Mouse (Mus musculus): ENCODE measurements around the gene Exog.

The Exog gene

DNA sequence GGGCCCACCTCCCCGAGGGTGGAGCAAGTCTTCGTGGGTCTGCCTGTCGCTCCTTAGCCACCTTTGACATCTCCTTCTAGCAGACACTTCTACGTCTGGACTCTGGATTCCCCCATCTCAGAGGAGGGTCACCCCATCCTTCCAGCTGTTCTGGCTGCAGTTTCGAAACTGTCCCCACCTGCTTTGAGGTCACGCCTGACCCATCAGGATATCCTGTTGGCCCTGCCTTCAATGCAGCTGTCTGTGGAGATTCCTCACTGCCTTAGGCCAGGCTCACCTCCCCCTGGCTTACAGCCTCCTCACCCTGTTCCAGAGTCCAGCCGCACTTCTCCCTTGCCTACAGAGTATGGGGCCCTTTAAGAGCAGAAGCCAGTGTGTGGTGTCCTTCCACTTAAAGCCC, 54.1 kb downstream of the Exog start:
- in situ Hi-C loops (cut with MboI; ENCODE audit: low sequenced_read_pairs) = no loop called here

DNA sequence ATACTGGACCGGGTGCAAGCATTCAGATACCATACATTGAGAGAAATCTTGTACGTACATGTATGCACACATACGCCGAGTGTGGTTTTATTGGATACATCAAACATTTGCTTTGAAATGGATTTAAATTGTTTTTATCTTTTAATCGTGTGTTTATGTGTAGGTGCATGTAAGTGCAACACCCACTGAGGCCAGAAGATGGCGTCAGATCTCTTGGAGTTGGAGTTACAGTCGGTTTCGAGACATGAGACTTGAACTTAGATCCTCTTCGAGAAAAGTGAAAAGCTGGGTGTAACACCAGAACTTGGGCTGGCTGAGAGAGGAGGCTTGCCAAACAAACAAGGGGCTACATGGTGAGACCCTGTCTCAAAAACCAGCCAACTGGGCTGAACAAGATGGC, 58.9 kb downstream of the Exog start:
- in situ Hi-C loops (cut with MboI; ENCODE audit: low sequenced_read_pairs) = no loop called here

DNA sequence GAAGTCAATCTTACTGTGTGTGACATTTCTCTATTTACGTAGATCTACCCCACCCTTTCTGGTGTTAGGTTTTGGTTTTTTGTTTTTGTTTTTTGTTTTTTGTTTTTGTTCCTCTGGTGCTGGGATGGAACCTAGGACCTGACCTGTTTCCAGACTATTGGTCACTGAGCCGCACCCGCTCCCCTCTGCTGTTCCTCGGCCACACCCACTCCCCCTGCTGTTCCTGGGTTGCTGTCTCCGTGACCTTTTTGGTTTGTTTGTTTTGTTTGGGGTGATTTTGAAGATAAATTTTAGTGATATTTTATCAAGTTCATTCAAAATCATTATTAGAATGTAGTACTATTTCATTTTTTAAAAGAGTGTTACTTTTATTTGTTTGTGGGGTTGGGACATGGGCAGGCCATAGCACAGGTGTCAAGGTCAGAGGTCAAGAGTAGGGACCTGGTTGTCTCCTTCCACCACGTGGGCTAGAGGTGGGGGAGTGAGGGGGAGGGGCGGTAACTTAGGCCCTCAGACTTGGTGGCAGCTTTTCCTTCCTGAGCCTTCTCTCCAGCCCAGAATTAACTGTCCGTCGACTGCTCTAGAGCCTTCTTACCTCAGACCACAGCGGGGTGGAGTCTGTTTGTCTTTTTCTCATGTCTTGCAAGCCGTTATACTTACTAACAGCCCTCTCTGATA, 60.4 kb downstream of the Exog start:
- in situ Hi-C loops (cut with MboI; ENCODE audit: low sequenced_read_pairs) = no loop called here

DNA sequence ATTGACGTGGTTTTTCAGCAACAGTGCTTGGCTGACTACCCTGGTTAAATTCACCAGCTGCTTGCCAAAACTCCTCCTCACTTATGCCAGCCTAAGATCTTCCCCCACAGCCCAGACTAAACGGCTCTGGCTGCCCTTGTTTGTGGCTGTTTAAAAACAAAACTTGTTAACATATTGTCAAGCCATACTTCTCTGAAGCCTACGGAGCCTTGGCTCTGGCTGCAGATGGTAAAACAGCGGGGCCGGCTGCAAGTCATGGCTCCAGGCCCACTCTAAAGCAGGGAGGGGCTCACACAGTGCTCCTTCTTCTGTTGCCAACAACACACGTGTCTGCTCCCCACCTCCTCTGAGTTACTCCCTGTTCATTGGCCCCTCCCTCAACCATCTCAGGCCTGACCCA, 66.2 kb downstream of the Exog start:
- in situ Hi-C loops (cut with MboI; ENCODE audit: low sequenced_read_pairs) = no loop called here

DNA sequence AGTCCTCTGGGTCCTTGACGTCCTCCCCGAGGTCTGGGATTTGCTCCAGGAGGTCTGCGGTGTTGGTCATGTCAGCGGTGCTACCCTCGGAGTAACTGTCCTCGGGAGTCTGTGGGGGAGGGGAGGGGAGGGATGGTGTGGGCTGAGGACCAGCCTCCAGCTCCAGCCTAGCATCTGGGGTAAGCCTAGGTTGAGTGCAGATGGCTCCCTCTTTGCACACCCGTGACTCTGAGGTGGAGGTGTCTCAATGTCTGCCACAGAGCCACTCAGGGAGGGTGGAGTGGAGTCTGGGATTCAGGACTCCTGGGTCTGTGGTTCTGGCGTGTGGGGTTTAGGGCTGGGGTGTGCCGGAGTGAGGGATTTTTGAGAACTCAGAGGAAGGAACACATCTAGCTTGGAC, 68.2 kb downstream of the Exog start:
- in situ Hi-C loops (cut with MboI; ENCODE audit: low sequenced_read_pairs) = no loop called here

DNA sequence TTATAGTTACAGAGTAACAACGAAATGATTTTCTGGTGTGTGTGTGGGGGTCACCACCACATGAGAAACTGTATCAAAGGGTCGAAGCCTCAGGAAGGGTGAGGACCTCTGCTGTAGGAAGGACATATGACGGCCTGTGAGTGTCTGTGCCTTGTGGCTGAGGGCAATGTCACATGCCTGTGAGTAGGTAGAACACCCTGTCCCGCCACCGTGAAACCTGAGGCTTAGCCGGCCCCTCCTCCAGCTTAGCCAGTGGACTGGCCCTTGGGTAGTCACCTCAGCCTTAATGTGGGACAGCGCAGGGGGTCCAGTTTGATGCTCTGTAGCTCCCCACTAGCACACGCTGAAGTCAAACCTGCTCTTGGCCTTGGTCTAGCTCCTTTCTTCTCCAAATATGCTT, 69.1 kb downstream of the Exog start:
- in situ Hi-C loops (cut with MboI; ENCODE audit: low sequenced_read_pairs) = no loop called here

DNA sequence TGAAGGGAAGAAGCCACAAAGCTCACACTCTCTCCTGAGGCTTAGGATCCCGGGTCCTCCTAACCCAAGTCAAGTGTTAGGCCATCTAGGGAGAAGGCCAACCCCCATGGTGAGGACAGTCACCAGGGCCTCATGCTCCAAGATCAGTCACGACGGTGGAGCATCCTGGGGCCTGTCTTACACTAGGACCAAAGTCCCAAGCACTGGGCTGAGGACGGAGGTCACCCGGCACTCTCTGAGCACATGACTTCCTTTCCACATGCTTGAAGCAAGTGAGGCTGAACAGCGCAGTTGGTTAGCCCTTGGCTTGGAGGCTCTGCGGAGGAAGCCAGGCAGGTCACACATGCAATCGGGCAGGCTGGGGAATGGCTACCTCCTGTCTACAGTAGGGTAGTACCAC, 70.2 kb downstream of the Exog start:
- in situ Hi-C loops (cut with MboI; ENCODE audit: low sequenced_read_pairs) = no loop called here

Data from CH12F3 (cell line).